Mouse (Mus musculus): ENCODE measurements around the gene Mrpl2.

The Mrpl2 gene

GRCm38 (mm10) chr17:46645561-46646321 is at the start of gene Mrpl2, which contains the start of gene Klc4:
Gene Mrpl2 (plus strand): TSS chr17:46646229.
Gene Klc4 (minus strand): TSS chr17:46646022.
- DNase-seq, result peak; percentile 97 to 99

- DNase-seq, result no peak
Measured at GRCm38 (mm10) chr17:46597956-46598355, 48.1 kb upstream of the Mrpl2 start.

GRCm38 (mm10) chr17:46598963-46599362 is 47.1 kb upstream of the Mrpl2 start:
- no peak for DNase-seq

GRCm38 (mm10) chr17:46600569-46600968 is 45.5 kb upstream of the Mrpl2 start:
- no peak for DNase-seq

GRCm38 (mm10) chr17:46602212-46602611 is 43.8 kb upstream of the Mrpl2 start:
- DNase-seq, result no peak

- no peak for DNase-seq
Measured at GRCm38 (mm10) chr17:46603229-46603628, 42.8 kb upstream of the Mrpl2 start.

DNA sequence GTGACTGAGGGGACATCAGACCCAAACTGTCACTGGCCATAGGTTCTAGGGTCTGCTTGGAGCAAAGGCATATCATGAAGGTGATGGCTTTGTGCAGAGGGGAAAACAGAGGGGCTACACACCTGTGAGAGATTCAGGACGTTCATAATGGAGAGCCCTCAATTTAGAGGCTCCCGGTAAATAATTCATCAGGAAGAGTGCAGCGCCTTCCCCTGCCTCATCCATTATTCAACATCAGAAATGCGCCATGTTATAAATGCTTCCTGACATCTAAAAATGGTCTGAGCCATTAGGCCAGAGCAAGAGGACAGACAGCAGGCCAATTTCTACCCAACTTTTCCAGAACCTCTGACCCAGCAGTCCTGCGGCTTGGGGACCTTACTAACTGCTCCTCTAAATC is 40.9 kb upstream of the Mrpl2 start:
- DNase-seq, result no peak

DNA sequence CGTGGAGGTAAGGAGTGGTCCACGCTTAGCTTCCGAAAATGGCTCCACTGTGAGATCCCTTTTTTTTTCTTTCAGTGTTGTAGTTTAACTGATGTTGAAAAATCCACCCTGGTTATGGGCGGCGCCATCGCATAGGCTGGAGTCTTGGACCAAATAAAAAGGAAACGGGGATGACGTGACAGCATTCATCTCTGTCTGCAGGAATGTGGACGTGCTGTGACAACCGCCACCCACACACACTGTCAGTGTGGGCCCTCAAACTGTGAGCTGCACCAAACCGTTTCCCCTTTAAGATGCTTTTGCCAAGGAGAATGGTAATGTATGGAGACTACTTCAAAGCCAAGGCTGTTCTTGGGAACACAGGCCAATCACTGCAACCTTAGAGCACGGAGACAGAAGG is 40.0 kb upstream of the Mrpl2 start:
- DNase-seq, result no peak

- DNase-seq, result no peak
Measured at GRCm38 (mm10) chr17:46609721-46610514, 36.1 kb upstream of the Mrpl2 start.

DNA sequence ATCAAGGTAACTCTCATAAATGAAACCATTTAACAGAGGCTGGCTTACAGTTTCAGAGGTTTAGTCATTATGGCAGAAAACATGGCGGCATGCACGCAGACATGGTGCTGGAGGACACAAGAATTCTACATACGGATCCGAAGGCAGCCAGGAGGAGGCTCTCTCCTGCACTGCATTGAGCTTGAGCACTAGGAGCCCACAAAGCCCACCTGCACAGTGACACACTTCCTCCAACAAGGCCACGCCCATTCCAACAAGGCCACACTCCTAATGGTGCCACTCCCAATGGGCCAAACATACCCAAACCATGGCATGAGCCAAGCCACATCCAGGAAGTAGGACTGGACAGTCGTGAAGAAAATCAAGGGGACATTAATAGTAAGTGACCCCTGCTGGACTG is 34.7 kb upstream of the Mrpl2 start:
- DNase-seq, result no peak

DNA sequence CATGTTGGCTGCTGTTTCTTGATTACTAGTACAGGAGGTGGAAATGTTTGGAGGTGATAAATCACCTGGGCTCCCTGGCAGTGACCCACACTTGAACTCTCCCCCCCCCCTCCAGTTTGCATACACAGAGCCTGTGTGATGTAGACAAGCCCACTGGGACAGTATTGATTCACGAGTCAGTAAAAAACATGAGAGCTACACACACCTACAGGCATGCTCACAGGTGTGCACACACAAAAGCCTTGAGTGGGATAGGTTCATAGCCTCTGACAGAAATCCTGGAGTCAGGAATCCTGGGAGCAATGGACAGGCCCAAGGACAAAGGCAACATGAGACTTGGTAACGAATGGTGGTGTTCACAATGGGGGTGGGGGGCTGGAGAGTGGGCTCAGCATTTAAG is 33.8 kb upstream of the Mrpl2 start:
- no peak for DNase-seq

DNA sequence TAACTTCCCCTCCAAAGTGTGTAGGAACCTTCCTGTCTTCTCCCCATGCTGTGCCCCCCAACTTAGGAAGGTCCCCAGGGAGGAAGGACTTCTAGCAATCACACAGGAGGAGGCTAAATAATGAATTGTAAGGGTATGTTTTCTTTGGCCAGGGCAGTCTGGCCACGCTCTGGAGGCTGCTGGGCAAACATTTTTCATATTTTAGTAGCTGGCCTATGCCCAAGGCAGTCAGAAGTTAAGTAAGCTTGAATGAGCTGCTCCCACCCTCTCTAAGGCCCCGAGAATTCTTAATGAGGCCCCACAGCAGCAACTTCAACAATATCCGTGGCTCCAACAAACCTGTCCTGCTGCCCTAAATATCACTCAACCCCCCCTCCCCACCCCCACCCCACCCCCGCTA is 33.2 kb upstream of the Mrpl2 start:
- no peak for DNase-seq

GRCm38 (mm10) chr17:46613229-46613628 is 32.8 kb upstream of the Mrpl2 start:
- DNase-seq, result no peak

DNA sequence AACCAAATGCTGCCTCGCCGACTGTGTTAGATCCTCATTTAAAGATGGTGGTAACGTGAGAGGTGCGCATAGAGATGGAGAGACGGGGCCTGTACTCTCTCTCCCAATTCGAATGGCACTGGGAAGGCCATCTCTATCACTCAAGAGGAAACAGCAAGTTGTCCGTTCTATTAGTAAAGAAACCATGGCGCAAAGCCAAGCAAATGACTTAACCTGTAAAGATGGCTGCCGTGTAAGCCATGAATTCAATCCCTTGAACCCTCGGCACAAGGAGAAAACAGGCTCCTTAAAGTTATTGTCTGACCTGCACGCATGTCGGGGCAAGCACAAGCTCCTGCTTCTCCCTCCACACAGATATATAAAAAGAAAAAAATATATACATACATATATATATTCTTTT is 28.2 kb upstream of the Mrpl2 start:
- DNase-seq, result no peak

GRCm38 (mm10) chr17:46618394-46618768 is 27.6 kb upstream of the Mrpl2 start:
- DNase-seq, result no peak

- DNase-seq, result no peak
Measured at GRCm38 (mm10) chr17:46618769-46619682, 27.0 kb upstream of the Mrpl2 start.

GRCm38 (mm10) chr17:46619683-46620357 is 26.2 kb upstream of the Mrpl2 start:
- no peak for DNase-seq

DNA sequence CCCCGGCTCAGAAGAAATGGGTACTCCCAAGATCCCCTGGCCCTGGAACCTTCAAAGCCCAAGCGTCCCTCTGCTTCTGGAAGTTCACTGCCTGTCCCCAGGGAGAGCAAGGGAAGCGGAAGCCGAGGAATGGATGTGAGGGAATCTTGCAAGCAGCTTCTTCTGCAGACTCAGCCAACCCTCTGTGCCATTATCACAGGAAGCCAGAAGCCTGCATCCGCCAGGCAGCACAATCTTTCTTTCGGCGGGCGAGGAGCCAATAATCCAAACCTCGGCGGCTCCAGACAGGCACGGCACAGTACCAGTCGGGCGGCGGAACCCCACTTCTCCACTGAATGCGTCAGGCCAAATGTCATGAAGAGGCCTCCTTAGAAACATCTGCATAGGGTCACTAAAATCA is 24.7 kb upstream of the Mrpl2 start:
- peak; percentile 64 to 68 for DNase-seq

GRCm38 (mm10) chr17:46622269-46622668 is 23.8 kb upstream of the Mrpl2 start:
- no peak for DNase-seq

- no peak for DNase-seq
Measured at GRCm38 (mm10) chr17:46623819-46624557, 22.0 kb upstream of the Mrpl2 start.

- no peak for DNase-seq
Measured at GRCm38 (mm10) chr17:46624598-46624997, 21.4 kb upstream of the Mrpl2 start.

GRCm38 (mm10) chr17:46627409-46627808 is 18.6 kb upstream of the Mrpl2 start:
- DNase-seq, result no peak

Data from cerebellum, adult 18-20 months (tissue).